Mouse (Mus musculus) heart, adult 2 months (tissue): ENCODE measurements around the gene Cavin4.

Experiments used
- CTCF ChIP-seq: fragments of 200-600 bp; IDR thresholded peaks from 2 replicates; pipeline ENCODE4 v1.8.1; 2022; ENCODE audit warnings: antibody characterized with exemption, mild to moderate bottlenecking, moderate library complexity
- EP300 ChIP-seq: fragments of 200-500 bp; IDR thresholded peaks from 2 replicates; pipeline ENCODE4 v1.6.1; 2011; ENCODE audit warnings: low read depth, low read length, control low read depth; ENCODE audit not compliant: insufficient read depth
- POLR2A ChIP-seq: fragments of 200-500 bp; IDR thresholded peaks from 2 replicates; pipeline ENCODE4 v1.6.1; 2011; ENCODE audit warnings: mild to moderate bottlenecking, low read depth, low read length, control low read depth; ENCODE audit not compliant: insufficient read depth

GRCm38 (mm10) chr4:48680648-48681343 lies 17.5 kb downstream of the Cavin4 start:
- TF ChIP-seq POLR2A (no peak), EP300 (no peak), CTCF (peak; percentile 77)
